Mouse (Mus musculus) testis, adult 2 months (tissue): ENCODE measurements around the gene Rerg. TPM values are rescaled to one million over a fixed set of nuclear protein-coding genes. Genes with fewer than 3 reads are reported as not detected.

Experiments
- H3K27ac ChIP-seq: fragments of 200-500 bp; 2 replicates; pipeline ENCODE4 v1.5.1; 2012; ENCODE audit warnings: low read depth, low read length; ENCODE audit not compliant: control insufficient read depth, insufficient read depth
- H3K27me3 ChIP-seq: fragments of 200-500 bp; 2 replicates; pipeline ENCODE4 v1.6.1; 2012; ENCODE audit warnings: mild to moderate bottlenecking, low read length, moderate library complexity; ENCODE audit not compliant: control insufficient read depth, insufficient read depth
- H3K36me3 ChIP-seq: fragments of 200-500 bp; 2 replicates; pipeline ENCODE4 v1.6.1; 2012; ENCODE audit warnings: mild to moderate bottlenecking, low read length; ENCODE audit not compliant: control insufficient read depth, insufficient read depth
- H3K4me1 ChIP-seq: fragments of 200-500 bp; 2 replicates; pipeline ENCODE4 v1.6.1; 2012; ENCODE audit warnings: low read length; ENCODE audit not compliant: control insufficient read depth, insufficient read depth
- H3K4me3 ChIP-seq: fragments of 200-500 bp; 2 replicates; pipeline ENCODE4 v1.5.1; 2012; ENCODE audit warnings: low read depth, mild to moderate bottlenecking, low read length, moderate library complexity, mixed read lengths; ENCODE audit not compliant: control insufficient read depth
- CTCF ChIP-seq: fragments of 200-500 bp; IDR thresholded peaks from 2 replicates; pipeline ENCODE4 v1.5.1; 2012; ENCODE audit warnings: low read depth, mild to moderate bottlenecking, inconsistent platforms, low read length, moderate library complexity; ENCODE audit not compliant: control insufficient read depth, insufficient read depth, insufficient replicate concordance
- POLR2A ChIP-seq: fragments of 200-500 bp; IDR thresholded peaks from 2 replicates; pipeline ENCODE4 v1.6.1; 2012; ENCODE audit warnings: low read depth, mild to moderate bottlenecking, inconsistent platforms, low read length, moderate library complexity; ENCODE audit not compliant: control insufficient read depth
- polyA plus RNA-seq: library from polyadenylated mRNA; depleted of rRNA; stranded (reverse); fragments of >200 nt; gene quantifications from 2 replicates; pipeline ENCODE4 v1.2.3, GENCODE M21; 2012

The Rerg gene
- polyA plus RNA-seq, 1 experiment, result 2.8 TPM

DNA sequence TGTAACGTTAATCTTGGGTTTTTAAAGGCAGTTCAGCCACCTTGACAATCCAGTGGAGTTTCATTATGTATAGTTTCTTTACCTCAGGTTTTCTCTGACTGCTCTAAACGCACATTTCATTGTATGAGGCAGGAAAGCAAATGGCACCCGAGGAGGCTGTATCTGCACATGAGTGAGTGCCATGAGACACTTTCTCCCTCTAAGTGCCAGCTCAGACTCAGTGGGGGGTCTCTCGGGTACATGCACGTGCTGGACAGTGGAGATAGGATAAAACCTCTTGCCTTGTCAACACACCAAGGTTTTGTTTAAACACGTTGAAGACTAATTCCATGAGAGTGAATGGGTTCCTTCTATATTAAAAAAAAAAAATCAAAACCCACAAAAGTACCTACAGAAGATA lies 81.8 kb downstream of the Rerg start:
- Histone ChIP-seq H3K4me1 (no peaks in the 10 kb centered on the region), H3K36me3 (no peaks in the 10 kb centered on the region), H3K27me3 (no peaks in the 10 kb centered on the region), H3K27ac (no peak overlapping the region), H3K4me3 (no peak overlapping the region)
- TF ChIP-seq CTCF (no peak), POLR2A (no peak)

DNA sequence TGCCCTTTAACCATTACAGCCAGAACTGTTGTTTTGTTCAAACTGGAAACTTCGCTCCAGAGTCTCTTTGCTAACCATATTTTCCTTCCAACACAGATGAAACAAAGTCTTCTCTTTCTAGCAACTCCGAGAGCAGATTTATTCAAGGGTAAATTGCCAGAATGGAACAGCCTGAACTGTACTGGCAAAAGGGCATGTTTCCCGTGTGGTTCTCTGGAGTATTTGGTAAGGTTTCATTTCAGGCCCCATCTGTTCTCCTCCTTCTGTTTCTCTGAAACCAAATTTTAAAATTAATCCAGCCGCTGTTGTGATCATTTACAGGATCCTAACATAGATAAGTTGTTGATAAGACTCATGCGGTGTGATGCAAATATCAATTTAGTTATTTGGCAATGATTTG lies 82.3 kb downstream of the Rerg start:
- H3K36me3 ChIP-seq, result no peaks in the 10 kb centered on the region
- H3K27ac ChIP-seq, result no peak overlapping the region
- H3K4me3 ChIP-seq, result no peak overlapping the region
- TF ChIP-seq CTCF (no peak), POLR2A (no peak)
- no peaks in the 10 kb centered on the region for H3K27me3 ChIP-seq
- H3K4me1 ChIP-seq, result no peaks in the 10 kb centered on the region

DNA sequence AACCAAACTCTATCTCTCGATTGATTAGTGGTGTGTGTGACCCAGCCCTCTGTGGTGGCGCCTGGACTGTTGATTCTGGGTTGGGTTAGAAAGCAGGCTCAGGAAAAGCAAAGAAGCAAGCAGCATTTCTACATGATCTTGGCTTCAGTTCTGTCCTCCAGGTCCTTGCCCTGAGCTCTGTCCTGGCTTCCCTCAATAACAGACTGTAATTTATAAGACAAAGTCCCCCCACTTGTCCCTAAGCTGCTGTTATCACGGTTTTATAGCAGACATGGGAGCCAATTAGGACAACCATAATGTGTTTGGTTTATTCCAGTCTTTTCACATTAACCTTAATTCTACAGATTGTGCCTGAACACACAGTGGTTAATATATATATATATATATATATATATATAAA lies 82.8 kb downstream of the Rerg start:
- TF ChIP-seq CTCF (no peak), POLR2A (no peak)
- Histone ChIP-seq H3K36me3 (no peaks in the 10 kb centered on the region), H3K27ac (no peak overlapping the region), H3K27me3 (no peaks in the 10 kb centered on the region), H3K4me1 (no peaks in the 10 kb centered on the region), H3K4me3 (no peak overlapping the region)

DNA sequence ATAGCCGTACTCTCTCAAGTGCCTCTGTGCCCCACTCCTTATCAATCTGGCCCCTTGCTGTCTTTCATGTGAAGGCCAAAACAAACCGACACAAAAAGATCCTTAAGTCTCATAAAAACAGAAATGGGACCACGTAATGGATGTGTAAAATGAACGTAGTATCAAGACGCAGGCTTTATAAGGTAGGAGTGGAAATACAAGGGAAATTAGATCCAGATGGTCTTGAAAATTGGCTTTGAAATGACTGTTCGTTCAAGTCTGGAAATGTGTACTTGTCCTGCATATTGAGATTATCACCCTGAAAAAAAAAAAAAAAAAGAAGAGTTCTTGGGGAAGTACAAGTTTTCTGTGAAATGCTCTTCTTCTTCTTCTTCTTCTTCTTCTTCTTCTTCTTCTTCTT lies 90.6 kb downstream of the Rerg start:
- Histone ChIP-seq H3K36me3 (no peaks in the 10 kb centered on the region), H3K27me3 (no peaks in the 10 kb centered on the region), H3K27ac (no peak overlapping the region), H3K4me3 (no peak overlapping the region), H3K4me1 (no peaks in the 10 kb centered on the region)
- TF ChIP-seq CTCF (no peak), POLR2A (no peak)

DNA sequence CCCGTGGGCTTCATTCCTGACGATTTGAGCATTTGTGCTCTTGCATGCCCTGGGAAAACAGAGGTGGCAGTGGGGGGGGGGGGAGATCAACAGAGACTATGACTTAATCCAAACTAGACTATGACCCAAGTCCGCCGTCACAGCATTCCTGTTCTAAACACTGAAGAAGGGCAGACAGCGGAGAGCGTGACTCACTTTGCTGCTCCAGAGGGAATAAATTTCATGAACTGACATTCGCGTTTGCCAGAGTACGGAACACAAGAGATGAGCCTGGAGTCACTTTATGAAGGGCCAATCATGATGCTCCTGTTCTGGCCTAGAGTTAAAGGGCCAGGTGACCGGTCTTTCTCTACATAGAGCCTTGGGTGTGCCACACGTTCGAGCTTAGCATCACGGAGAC lies 93.6 kb downstream of the Rerg start:
- TF ChIP-seq POLR2A, result no peak
- TF ChIP-seq CTCF, result no peak

DNA sequence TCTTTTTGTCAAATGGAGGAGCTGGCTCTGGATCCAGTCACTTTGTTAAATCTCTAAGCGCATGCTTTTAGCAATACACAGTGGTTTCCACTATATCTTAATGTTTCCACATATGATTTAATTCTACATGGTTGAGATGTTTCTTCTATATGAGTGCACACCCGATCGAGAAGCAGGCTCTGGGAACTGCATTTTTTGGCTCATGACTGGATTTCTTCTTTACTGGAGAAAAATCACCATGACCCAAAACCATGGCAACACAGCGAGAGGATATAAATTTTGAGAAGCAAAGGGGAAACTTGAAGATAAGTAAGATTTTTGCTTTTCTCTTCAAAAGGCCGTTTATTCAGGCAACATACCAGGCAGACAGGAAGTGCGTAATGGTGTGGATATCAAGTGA lies 94.1 kb downstream of the Rerg start:
- TF ChIP-seq POLR2A, result no peak
- TF ChIP-seq CTCF, result no peak
- Histone ChIP-seq H3K4me3 (no peak overlapping the region), H3K36me3 (no peaks in the 10 kb centered on the region), H3K4me1 (no peaks in the 10 kb centered on the region), H3K27me3 (no peaks in the 10 kb centered on the region), H3K27ac (no peak overlapping the region)

More for the DNA sequence above, 93.6 kb downstream of the Rerg start:
- H3K27ac ChIP-seq, result no peak overlapping the region
- no peaks in the 10 kb centered on the region for H3K4me1 ChIP-seq
- no peak overlapping the region for H3K4me3 ChIP-seq
- H3K36me3 ChIP-seq, result no peaks in the 10 kb centered on the region
- no peaks in the 10 kb centered on the region for H3K27me3 ChIP-seq

DNA sequence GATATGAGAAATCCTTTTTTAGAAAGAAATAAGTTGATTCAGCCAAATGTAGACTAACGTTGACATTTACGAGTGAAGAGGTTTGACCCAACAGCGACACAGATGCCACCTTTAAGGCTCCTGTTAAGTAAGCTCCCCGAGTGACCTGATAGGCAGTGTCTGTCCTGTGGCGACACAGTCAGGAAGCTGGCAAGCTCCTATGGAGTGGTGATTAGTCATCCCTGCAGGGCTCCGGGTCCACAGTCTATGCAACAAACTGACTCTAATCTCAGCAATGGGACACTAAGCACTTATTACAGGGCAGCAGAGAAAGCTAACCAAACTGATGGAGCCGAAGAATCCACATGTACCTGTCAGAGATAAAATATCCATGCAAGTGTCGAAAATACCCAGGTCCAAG lies 98.0 kb downstream of the Rerg start:
- no peaks in the 10 kb centered on the region for H3K27me3 ChIP-seq
- no peak overlapping the region for H3K27ac ChIP-seq
- H3K4me1 ChIP-seq, result no peaks in the 10 kb centered on the region
- no peak overlapping the region for H3K4me3 ChIP-seq
- TF ChIP-seq CTCF (no peak), POLR2A (no peak)
- no peaks in the 10 kb centered on the region for H3K36me3 ChIP-seq

DNA sequence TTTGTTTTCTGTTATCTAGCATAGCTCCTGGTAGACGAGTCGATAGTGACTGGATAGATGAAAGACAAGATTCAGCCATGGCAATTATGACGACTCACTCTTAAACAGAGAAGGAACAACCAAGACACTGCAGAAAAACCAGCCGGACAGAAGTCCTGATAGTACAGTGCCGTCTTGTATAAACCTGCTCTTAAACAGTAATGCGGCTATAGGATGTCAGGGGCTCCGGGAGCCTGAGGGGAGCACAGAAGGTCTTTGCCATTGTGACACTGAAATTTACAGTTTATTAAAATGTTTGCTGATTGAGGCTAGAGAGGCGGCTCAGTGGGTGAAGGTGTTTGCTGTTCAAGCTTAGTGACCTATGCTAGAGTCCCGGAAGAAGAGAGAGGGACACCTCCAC lies 98.8 kb downstream of the Rerg start:
- Histone ChIP-seq H3K27me3 (no peaks in the 10 kb centered on the region), H3K4me1 (no peaks in the 10 kb centered on the region), H3K4me3 (no peak overlapping the region), H3K36me3 (no peaks in the 10 kb centered on the region), H3K27ac (no peak overlapping the region)
- no peak for TF ChIP-seq POLR2A
- no peak for TF ChIP-seq CTCF
